Mouse (Mus musculus): ENCODE results near the gene Igf2bp1. TPM values are rescaled to one million over a fixed set of nuclear protein-coding genes. Genes with fewer than 3 reads are reported as not detected.
"Not testable (repeated sequence)": the region's sequence is repeated elsewhere in the genome, so short reads cannot be mapped to it uniquely, and the experiment has no call there.

The Igf2bp1 gene
- total RNA-seq, 4 experiments from 2014 or later: 0.26 to 0.83 (median 0.43) TPM

DNA sequence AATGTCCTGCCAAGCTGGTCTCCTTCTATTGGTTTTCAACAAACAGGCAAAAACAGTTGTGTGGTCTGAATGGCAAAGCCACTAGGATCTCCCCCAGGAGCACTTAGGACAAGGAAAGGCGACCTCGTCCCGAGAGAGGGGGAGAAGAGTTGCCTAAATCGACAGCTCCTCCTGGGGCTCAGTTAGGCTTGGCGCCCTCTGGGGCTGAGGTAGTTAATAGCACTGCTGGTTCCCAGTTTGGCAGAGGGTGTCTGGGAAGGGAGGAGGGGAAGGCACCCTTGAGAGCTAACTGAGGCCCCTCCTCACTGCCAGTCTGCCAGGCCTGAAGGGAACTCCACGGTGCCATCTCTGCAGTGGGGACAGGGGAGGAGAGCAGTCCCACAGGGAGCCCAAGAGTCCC is 46.6 kb downstream of the Igf2bp1 start:
- no peak for DNase-seq

DNA sequence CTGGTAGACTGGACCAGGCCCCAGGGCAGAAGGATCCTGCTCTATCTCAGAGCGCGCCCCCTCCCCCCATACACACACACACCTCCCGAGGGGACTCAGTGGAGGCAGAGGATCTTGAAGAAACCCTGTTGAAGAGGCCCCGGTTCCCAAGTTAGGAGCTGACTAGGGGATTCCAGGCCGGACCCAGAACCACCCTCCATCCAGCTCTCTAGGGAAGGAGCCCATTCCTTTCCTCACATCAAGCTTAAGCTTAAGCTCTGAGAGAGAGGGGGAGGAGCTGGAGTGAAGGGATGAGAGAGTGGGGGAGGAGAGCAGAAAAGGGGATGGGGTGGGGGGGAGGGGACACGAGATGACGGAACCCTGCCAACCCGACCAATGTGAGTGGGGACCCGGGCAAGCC is 47.5 kb downstream of the Igf2bp1 start:
- DNase-seq: no peak

DNA sequence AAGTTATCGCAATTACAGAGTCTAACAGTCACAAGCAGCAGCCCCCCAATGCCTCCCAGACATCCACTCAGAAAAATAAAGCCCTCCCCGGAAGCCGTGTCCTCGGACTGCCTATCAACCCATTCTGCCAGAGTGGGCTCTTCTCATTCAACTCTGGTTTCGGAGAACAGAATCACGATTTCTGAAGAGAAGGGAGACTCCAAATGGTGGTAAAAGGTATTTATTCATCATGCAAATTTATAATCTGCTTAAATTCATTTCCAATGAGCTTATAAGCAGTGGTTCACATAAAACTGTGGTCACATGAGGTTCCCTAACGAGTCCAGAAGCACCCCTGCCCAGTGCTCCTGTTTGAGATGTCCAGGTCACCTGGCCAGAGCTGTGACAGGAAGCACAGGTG is 48.3 kb downstream of the Igf2bp1 start:
- no peak for DNase-seq

DNA sequence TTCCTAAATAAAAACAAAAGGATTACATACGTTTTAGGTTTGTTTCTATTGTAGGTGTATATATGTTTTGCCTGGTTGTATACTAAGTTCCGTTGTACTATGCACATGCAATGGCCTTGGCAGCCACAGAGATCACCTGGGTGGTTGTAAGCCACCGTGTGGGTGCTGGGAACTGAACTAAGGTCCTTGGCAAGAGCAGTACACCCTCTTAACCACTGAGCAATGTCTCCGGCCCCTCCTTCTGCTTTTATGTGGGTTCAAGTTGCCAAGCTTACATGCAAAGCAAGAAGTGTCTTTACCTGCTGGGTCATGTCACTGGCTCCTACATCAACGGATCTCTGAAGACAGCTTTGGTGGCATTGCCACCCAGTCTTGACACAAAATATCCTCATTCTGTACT is 52.4 kb downstream of the Igf2bp1 start:
- no peak for DNase-seq

DNA sequence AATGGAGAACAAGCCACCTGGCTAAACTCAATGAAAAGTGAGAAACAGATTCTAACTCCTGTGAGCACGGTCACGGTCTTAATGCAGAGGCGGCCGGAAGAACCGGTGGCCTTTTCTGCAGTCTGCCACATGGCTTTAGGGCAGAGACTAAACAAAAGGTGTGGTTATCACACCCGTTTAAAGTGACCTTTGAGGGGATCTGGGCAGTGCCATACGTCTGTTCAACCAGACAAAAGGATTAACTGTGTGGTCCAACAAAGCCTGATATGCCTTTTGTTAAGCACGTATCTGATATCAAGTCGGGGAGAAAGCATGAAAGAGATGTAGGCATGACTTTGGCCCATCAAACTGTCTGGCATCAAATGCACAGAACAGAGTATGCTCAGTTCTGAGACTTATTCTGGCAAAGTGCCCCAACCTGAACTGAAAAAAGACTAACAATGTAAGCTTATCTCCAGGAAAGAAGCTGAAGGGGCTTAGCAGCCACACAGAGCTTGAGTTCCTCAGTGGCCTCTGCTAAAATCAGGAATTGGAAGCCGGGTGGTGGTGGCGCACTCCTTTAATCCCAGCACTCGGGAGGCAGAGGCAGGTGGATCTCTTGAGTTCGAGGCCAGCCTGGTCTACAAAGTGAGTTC is 59.8 kb downstream of the Igf2bp1 start:
- DNase-seq: no peak

DNA sequence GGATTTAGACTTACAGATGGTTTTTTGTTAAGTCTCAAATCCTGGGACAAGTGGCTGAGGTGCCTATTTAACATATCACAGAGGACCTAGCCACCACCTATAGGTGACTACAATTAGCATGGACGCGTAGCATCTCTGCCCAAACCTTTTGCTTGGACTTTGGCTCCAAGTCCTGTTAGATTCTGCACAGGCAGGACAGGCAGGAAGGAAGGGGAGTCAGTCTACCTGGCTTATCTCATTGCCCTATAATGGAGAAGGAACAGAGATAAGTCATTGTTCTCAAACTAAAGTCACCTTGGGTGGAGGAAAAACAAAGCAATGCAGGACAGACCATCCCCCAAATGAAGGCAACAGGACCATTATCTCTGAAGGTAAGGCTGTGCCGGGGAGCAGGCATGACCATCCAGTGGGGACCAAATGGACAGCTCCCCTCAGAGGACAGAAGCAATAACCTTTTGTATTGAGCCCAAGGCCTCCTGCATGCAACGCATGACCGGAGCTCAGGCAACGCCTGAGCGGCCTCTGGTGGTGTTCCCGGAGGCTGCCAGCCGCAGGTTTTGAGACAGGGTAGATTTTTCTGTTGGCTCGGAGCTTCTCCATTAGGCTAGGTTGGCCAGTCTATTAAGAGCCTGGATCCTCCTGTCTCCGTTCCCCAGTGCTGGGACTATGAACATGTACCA is 65.8 kb downstream of the Igf2bp1 start:
- no peak for DNase-seq

DNA sequence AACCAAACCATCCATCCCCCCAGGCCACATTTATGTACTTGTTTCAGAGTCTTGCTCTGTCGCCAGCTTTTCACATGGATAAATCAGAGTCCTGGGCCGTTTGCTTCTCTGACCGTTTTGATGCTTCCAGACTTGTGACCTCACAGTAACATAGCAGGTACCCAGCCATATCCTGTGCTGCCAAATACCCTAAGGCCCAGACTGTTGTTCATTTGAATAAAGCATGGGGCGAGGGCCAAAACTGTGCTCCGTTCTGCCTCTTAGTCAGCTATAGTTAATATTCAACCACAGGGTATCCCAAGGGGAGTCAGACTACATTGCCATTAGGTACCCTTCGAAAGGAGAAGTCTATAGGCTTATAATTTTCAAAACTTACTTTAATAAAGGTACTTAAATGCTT is 69.3 kb downstream of the Igf2bp1 start:
- no peak for DNase-seq

DNA sequence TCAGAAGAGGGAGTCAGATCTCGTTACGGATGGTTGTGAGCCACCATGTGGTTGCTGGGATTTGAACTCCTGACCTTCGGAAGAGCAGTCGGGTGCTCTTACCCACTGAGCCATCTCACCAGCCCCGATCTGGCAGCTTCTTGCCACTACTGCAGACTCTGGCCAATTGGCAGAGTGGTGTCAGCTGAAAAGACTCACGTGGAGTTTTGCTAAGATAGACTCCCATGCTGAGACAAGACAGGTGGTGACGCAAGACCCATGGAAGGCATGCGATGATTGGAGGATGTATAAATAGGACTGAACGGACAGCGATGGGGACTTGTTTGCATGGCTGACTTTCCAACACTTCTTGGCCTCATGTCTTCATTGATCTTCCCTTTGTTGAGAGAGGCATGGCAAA is 73.6 kb downstream of the Igf2bp1 start:
- not testable (repeated sequence) for DNase-seq

DNA sequence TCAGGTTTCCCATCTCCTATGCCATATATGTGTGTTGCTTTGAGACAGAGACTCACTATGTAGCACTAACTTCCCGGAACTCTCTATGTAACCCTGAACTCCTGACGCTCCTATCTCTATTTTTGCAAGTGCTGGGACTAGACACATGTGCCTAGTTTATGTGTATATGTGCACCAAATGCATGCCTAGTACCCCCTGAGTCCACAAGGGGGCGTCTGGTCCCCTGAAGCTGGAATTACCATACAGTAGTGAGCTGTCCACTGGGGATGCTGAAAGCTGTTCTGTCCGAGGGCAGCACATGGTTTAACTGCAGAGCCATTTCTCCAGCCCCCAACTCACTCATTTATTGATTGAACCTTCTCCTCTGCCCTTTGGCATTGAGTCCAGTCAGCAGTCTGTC is 79.3 kb downstream of the Igf2bp1 start:
- DNase-seq: no peak

DNA sequence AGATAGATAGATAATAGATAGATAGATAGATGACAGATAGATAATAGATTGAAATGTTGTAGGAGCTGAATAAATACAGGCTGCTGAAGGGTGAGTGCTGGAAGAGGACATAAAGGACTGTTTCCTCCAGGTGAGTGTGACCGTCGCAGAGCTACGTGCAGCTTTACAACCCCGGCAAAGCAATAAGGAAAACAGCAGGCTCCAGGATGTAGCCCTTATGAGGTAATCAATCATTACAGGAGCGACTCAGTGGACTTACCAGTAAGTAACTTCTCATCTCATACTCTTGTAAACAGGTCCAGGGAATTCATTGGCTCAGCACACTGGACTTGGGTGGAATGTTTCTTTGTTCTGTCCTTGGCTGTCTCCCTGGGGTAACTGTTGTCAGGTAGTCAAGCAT is 79.8 kb downstream of the Igf2bp1 start:
- no peak for DNase-seq

DNA sequence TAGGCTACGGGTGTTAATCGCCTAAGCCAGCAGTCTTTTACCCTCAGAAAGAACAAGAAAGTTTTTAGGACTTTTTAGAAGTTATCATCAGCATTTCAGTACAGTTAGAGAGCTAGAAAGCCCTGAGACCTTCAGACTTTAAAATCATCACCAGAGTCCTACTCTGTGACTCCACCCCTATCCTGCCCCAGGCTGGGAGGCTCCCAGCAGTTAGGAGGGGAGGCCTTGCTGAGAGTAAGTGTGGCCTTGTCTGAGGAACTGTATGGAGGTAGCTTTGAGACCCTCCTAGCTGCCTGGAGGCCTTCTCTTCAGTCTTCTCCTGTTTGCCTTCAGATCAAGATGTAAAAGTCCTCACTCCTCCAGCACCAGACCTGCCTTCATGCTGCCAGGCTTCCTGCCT is 81.5 kb downstream of the Igf2bp1 start:
- no peak for DNase-seq

DNA sequence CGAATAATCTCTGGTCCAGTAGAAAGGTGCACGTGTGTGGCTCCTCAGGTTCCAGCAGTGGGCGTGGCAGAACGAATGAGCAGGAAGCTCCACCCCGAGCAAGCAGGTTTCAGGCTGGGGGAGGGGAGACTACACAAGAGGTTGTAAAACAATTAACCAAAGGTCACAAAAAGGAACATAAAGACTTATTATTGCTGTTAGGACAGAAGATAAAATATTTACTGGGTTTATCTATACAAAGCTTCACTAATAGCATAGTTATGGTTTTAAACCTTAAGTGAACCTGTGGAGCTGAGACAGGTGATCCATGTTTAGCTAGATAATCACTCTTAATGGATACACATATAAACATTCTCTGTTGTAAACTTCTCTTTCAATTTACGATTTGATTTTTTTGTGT is 82.3 kb downstream of the Igf2bp1 start:
- not testable (repeated sequence) for DNase-seq

DNA sequence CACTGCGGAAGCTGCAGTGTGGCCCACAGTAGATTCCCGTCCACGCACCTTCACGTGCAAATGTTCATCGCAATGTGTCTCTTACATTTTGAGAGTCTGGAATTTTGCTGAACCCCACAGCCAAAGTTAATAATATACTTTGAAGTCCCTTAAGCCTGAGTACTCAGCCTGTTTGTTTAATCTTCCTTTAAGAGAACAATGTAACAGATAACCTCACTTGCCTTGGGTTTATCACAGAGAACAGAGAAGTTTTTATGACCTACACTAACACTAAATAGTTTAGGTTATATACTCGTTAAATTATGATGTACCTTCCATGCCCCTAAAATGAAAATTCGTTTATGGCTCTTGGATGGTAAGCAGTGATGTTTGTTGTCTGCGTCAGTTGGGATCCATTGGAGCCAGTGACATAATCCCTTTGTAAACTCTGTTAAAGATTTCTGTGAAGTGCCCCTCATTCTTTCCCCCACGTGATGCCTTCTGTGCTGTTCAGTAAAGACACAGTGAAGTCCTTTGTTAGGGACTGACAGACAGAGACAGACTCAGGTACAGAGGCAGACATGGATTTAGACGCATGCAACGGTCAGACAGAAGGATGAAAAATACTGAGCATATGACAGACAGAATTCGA is 83.6 kb downstream of the Igf2bp1 start:
- no peak for DNase-seq

DNA sequence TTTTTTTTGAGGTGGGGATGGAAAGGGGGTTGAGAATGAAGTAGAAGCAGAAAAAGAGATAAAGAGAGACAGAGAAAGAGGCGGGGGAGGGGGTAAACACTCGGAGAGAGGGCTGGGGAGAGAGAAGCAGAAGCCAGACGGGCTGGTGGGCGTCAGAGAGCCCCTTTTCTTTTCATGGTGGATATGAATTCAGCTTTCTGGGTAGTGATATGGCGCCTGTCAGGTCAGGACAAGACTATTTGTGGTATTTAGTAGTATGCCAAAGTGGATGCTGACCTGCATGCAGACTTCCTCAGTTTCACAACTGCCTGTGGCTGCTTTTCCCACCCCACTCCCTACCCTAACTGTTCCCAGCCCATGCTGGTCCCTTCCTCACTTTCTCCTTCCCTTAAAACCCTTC is 89.3 kb downstream of the Igf2bp1 start:
- DNase-seq: no peak

DNA sequence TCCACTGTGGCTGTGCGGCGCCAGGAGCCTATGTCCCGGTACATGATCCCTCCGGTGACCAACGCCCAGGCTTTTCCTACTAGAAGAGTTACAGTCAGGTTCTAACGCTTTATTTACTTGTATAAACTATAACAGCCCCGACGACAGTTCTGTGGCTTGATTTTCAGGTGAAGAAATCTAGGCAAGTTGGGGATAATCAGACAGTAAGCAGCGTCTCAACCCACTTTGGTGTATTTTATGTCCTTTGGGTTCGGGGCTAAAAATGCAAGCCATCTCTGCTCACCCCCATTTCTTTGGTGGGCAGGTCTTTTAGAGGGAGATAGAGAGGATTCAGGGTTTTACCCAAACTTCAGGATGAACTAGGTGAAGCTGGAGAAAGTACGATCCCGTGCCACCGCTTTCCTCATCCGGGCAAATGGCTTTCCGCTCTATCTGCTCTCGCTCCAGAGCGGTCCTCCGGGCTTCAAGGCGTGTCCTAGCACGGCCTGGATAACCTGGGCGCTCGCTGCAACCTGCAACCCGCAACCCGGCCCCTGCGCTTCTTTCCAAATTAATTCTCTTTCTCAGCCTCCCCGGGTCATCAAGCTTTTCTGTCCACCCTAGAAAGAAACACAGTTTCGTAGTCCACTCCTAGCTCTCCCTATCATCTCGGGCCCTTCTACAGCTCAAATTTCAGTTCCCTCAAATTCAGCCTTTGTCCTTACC is 90.6 kb downstream of the Igf2bp1 start:
- no peak for DNase-seq

DNA sequence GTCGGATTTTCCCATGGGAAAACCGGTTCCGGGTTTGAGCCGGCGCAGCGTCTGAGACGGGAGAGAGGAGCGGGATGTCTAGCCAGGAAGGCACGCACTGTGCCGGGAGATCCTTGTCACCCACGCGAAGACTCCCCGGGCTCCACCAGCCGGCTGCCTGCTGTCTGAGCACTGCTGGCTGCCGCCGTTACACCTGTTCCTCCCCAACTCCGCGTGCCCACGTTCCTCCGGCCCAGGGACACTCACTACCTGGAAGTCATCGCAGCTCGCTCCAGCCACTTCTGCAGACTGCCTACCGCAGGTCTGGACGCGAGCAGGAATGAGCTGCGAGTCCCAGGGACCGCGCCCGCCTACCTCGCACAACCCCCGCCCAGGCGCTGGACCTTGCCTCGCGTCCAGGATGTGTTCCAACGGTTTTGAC is 91.2 kb downstream of the Igf2bp1 start, which contains the start of gene B4galnt2:
Gene B4galnt2, minus strand, starts transcription at position 321 of the 421 bp plus-strand sequence.
- DNase-seq: no peak

DNA sequence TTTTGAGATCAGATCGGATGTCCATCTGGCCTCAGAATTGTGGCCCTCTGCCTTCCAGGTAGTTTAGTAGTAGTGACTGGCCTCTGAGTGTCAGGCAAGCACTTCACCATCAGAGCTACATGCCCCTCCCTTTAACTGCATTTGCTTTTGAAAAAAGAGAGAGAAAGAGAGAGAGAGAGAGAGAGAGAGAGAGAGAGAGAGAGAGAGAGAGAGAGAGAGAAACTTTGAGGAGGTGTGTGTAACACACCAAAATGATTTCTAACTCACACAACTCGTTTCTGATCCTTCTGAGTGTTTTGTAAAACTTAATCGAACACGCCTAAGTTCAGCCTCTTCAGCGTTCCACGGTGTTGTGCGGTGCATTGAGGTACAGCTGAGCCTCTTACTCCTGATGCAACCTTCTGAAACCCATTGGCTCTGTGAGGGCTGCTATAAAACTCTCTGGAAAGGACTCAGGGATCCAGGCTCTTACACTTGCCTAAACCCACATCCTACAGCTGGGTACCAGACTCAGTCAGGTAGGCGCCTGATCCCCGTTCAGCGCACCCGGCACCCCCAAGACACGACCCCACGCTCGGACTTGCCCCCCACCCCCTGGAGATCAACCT is 91.7 kb downstream of the Igf2bp1 start:
- no peak for DNase-seq

DNA sequence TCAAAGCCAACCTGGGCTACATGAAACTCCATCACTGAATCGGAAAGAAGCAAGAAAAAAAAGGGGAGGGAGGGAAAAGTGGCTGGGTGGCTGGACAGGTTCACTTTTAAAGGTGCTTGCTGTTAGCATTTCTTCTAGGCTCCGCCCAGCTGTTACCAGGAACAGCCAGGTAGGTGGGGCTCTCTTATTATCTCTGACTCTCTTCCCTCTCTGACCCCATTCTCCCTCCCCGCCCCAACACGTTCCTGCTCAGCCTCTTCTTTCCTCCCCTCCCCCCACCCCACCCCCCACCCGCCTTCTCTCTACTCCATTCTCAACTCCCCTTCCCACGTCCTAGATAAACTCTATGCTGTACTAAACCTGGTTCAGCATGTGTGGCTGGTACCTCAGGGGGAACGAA is 94.2 kb downstream of the Igf2bp1 start:
- no peak for DNase-seq

DNA sequence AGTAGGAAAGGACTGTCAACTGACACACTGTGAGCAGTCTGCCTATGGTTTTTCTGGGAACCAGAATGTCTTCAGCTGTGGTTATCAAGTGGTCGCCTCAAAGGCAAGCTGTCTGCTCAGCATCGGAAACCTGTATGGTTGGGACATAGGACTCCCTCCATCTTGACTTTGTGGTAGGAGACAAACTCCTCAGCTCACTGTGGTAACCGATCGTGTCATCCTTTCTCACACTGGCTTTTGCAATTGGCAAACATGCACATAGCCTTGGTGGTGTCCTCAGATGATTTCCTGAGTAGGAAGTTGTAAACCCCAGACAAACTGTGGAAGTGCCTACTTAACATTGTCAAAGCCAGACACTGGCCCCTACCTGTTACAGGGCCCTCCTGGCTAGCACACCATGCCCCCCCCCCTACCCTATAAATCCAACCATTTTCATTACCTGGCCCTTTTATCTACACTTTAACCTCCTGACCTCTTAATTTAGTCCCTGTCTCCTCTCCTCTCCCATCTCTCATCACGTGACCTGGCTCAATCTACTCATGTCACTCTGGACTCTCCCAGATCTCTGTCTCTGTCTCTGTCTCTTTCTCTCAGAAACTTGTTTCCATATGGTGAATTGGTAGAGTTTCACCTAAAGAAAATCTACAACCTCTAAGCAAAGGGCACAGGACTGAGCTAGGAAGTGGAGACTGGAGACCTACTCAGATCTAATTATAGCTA is 97.8 kb downstream of the Igf2bp1 start:
- no peak for DNase-seq

Measured in adrenal gland, adult 8-10 months (tissue).